Mouse (Mus musculus) right cerebral cortex, postnatal 25 days (tissue): ENCODE measurements around the gene Cubn.

Experiments used
- DNase-seq: peaks from one replicate; pipeline ENCODE4 v3.0.0; 2022

Cubn gene

GRCm38 (mm10) chr2:13480744-13481143, 10.9 kb downstream of the Cubn start:
- DNase-seq = no peak

- DNase-seq = no peak
Measured at GRCm38 (mm10) chr2:13479165-13479564, 12.4 kb downstream of the Cubn start.

DNA sequence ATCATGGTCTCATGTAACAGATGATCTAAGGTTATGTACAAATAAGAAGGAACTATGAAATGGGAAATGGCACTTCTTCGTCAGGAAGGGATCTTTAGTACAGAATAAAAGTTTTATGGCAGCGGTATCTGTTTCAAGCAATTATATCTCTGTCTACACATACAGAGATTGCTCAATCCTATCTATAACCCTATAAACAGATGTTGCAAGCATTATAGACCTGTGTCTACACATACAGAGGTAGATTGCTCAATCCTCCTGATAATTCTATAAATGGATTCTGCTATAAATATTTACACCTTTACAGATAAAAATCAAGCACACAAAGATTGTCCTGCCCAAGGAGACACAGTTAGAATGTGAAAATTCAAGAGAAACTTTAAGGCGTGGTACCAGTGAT, 21.5 kb downstream of the Cubn start:
- DNase-seq = no peak

- no peak for DNase-seq
Measured at GRCm38 (mm10) chr2:13469641-13470040, 22.0 kb downstream of the Cubn start.

- DNase-seq = no peak
Measured at GRCm38 (mm10) chr2:13466685-13467084, 24.9 kb downstream of the Cubn start.

GRCm38 (mm10) chr2:13458088-13458487, 33.5 kb downstream of the Cubn start:
- DNase-seq = no peak

- no peak for DNase-seq
Measured at GRCm38 (mm10) chr2:13456821-13457220, 34.8 kb downstream of the Cubn start.

DNA sequence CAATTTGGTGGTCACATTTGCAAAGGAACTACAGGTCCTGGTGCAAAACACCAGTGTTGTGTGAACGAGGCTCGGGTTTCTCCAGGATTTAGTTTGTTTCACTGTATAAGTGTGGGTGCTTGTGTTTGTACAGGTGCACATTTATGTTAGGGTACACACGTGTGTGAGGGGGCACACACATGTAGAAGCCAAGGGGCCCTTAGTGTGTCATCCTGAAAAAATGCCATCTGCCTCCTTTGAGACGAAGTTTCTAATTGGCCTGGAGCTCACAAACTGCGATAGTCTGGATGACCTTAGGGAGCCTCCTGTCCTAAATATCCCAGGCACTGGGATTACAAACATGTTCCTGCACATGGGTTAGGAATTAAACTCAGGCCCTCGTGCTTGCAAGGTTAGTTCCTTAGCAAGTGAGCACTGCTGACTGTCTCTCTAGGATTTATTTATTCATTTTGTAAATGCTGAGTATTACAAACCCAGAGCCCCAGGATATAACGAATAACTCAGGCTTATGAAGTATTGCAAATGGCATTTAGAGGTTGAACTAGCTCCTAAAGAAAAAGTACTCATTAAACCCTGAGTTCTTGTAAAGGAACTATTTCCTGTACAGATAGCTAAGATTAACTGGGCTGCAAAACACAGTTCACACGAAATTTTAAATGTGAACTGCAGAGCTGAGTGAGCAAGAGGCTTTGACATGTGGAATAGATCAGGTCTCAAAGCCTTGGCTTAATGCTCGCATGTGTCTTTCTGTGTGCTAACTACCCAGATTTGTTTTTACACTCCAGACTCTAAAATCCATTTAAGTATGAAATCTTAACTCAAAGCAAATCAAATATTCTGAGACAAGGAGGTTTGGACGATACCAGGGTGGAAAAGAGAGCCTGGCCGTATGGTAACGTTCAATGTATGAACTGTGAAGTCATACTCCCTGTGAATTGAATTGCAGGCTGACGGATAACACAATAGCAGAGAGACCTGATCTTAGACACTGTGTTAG, 39.8 kb downstream of the Cubn start:
- no peak for DNase-seq

- no peak for DNase-seq
Measured at GRCm38 (mm10) chr2:13450895-13451294, 40.7 kb downstream of the Cubn start.

DNA sequence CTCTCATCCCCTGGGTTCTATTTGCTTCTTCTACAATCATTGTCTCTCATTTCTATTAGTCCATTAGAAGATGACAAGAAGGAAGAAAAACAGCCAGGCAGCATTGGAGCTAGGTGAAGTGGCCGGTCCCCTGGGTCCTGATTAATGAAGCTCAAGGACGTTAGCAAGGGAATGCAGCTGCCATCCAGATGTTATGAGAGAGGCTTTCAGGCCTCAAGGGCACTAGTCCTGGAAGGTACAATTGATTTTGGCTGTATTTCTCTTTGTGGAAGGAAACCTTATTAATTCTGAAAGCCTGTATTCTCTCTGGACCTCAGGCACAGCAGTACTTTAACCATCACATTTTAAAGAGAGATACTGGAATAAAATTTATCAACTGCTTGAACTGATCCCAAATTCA, 41.1 kb downstream of the Cubn start:
- no peak for DNase-seq

- DNase-seq = no peak
Measured at GRCm38 (mm10) chr2:13445156-13445555, 46.5 kb downstream of the Cubn start.

DNA sequence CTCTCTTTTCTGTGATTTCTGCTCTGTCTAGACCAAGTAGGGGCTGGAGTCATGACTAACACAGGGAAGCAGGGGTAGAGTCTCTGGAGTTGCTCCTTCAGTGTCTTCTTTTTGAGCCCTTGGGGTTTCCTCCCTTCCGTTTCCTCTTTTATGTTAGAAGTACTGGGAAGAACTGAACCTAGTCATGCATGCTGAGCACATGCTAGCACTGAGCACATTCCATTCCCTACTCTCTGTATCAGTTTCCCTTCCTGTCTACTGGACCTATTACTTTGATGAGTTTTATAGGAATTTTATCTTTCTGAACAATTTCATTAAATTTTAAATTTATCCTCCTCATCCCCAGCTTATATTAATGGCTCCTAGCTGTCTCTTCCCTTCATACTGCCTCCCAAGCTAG, 52.6 kb downstream of the Cubn start:
- no peak for DNase-seq

DNA sequence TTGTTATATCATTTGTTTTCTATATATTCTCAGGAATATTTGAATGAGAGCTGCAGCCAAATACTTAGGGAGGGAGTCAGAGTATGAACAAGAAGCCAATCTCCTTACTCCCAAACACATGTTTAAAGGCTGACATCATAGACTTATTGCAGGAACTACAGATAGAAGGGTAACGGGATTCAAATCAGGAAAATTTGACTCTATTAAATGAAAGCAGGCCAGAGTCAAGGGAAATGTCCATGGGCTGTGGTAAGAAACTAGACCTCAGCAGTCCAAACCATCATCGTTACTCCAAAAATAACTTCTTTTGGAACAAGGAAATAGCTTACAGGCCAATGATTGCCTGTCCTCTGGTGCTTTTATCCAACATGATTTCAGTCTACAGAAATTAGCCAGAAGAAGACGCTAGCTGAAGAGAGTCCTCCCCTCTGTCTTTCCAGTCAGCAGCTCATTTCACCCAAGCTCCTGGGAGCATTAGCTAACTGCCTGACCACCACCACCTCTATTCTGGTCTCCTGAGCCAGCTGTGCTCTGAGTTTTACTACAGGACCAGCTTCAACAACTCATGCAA, 53.3 kb downstream of the Cubn start:
- no peak for DNase-seq

DNA sequence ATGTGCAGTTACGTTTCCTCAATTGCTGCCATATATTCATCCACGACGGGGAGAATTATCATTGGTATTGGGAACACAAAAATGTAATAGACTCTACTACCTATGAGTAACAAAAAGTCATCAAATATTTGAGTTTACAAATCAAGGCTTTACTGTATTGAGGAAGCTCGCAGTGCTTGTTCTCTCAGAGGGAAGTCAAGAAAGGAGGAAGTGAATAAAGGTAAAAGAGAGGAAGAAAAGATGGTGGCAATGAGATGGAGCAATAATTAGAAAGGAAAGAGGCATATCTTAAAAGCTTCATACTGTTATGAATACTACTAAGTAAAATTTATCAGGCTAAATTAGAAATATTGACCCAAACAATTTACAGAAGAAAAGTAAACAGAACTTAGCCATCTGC, 59.6 kb downstream of the Cubn start:
- no peak for DNase-seq

- DNase-seq = no peak
Measured at GRCm38 (mm10) chr2:13421974-13422760, 69.4 kb downstream of the Cubn start.

GRCm38 (mm10) chr2:13416765-13417524, 74.7 kb downstream of the Cubn start:
- DNase-seq = no peak

DNA sequence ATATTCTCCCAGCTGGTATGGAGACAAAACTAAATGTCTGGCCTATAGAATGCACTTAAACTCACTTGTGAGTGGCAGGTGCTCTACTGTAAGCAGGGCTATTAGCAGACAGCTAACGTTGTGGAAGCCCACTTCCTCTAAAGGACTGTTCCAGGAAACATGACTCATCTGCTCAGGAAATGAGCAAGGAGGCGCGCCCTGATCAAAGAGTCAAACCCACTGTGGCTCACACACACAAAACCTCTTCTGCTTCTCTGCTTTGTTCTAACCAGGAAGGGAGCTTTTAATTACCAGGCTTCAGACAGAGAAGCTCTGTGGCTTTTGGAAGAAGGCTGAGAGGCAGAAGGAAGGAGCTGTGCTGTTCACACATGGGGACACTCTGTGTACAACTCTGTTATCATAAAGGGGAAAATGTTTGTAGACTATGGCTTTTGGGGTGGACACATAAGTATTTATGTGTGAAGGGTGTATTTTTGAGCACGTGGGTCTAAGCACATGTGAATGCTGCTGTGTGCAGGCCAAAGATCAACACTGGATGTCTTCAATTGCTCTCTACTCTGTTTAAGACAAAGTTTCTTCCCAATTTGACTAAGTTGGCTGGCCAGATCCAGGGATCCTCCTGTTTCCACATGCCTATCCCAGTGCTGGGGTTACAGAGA, 78.0 kb downstream of the Cubn start:
- DNase-seq = no peak

- no peak for DNase-seq
Measured at GRCm38 (mm10) chr2:13410660-13411059, 81.0 kb downstream of the Cubn start.

DNA sequence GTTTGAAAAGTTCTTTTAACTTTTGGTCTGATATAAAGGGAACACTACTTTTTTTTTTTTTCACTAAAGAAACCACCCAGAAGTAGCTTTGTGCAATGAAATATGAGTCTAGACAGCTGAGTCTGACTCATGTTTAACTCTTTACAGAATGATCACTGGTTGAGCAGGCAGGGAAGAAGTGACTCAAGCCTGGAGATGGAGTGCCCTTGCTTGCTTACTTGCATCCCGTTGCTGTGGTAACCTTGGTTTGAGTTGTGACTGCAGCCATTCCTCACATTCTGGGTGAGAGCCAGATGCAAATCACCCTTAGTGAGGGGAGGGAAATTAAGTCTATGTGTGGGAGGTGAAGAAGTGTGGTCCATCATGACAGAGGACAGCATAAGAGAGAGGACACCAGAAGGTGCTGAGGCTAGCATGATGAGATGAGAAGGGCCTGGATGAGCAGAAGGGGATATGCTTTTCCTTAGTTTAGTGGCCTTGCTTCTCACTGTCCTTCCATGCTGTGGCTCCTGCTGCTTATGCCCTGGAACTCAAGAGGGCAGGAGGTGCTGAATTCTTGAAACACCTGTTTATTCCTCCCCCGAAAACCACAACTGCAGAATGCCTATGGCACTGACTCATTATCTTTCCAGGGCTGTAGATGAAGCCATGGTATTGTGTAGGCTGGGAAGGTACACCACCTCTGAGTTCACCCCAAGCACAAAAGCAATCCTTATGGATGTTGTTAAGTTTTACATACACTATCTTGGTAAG, 81.7 kb downstream of the Cubn start:
- DNase-seq = no peak

DNA sequence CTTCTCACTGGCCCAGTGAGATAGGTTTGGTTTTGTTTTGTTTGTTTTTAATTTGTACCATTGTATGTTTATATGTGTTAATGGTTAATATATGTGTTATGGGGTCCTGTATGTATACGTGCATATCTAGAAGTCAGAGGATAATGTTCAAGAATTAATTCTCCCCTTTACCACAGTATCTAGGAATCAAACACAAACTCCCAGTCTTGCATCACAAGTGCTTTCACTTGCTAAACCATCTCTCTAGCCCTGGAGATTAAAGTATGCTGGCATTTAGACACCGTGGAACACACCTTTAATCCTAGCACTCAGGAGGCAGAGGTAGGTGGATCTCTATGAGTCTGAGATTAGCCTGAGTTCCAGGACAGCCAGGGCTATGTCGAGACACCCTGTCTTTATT, 83.3 kb downstream of the Cubn start:
- no peak for DNase-seq

DNA sequence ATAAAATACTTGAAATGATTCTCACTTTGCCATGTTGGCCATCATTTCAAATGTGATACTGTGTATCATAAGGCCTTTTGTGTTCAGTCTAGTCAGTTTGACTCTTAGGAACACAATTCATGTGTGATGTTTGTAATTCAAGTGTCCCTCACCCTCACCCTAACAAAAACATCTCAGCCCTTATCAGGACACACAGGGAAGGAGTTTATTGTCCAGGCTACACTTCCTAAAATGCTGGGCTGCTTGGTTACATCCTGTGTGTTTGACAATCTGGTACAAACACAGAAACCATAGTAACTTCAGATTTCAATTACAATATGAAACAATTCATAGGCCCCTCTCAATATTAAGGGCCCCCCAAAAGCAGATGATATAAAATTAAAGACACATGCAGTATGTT, 83.9 kb downstream of the Cubn start:
- DNase-seq = no peak

- DNase-seq = no peak
Measured at GRCm38 (mm10) chr2:13407272-13407671, 84.3 kb downstream of the Cubn start.
